Mouse (Mus musculus): ENCODE results near the gene Hist1h4f.

DNA sequence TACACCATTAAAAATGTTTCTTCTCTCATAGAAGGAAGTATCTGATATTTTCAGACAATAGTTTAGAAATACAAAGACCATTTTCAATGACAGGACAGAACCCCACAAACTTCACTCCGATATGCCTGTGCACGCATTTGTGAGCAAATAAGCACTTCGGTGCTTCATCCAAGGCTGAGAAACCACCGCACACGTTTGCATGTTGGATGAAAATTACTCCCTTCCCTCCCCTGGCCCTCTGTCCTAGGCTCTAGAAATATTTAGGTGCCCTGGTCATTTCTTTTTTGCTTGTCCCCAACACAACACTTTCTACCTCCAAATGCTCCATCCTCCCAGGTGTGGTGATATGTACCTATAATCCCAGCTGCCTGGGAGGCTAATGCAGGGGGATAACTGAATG lies 49.9 kb downstream of the Hist1h4f start:
- TF ChIP-seq EP300 (IDR thresholded peaks at IDR 0.05) (no peak), CTCF (IDR thresholded peaks at IDR 0.05) (no peak)

All from lung, postnatal 0 days (tissue).